Mouse (Mus musculus) lung, adult 2 months (tissue): ENCODE measurements around the gene 6430571L13Rik. TPM values are rescaled to one million over a fixed set of nuclear protein-coding genes. Genes with fewer than 3 reads are reported as not detected.

Source experiments
- DNase-seq: peaks from one replicate; pipeline ENCODE4 v3.0.0; 2022
- H3K4me1 ChIP-seq: fragments of 200-500 bp; 2 replicates; pipeline ENCODE4 v1.6.1; 2011; ENCODE audit warnings: low read length; ENCODE audit not compliant: control insufficient read depth, insufficient read depth
- H3K4me3 ChIP-seq: fragments of 200-500 bp; replicated peaks from 2 replicates; pipeline ENCODE3; 2011; ENCODE audit warnings: low read depth, mild to moderate bottlenecking, control low read depth, low read length; ENCODE audit errors: extremely low read depth
- CTCF ChIP-seq: fragments of 200-500 bp; IDR thresholded peaks from 2 replicates; pipeline ENCODE4 v1.5.1; 2011; ENCODE audit warnings: mild to moderate bottlenecking, low read length, control low read depth; ENCODE audit not compliant: insufficient read depth
- POLR2A ChIP-seq: fragments of 200-500 bp; IDR thresholded peaks from 2 replicates; pipeline ENCODE4 v1.6.1; 2011; ENCODE audit warnings: low read depth, mild to moderate bottlenecking, control low read depth, low read length, borderline replicate concordance; ENCODE audit errors: extremely low read depth
- WGBS: fragments of 180-500 bp; shearing (Covaris S2); methylation state at CpG from one replicate; pipeline ENCODE4 v1.1.7; 2018; 5-methylcytosine and 5-hydroxymethylcytosine counted together
- polyA plus RNA-seq: library from polyadenylated mRNA; depleted of rRNA; stranded (reverse); fragments of >200 nt; gene quantifications from 2 replicates; pipeline ENCODE4 v1.2.3, GENCODE M21; 2012

Gene 6430571L13Rik
- polyA plus RNA-seq, 1 experiment = 1.1 TPM

DNA sequence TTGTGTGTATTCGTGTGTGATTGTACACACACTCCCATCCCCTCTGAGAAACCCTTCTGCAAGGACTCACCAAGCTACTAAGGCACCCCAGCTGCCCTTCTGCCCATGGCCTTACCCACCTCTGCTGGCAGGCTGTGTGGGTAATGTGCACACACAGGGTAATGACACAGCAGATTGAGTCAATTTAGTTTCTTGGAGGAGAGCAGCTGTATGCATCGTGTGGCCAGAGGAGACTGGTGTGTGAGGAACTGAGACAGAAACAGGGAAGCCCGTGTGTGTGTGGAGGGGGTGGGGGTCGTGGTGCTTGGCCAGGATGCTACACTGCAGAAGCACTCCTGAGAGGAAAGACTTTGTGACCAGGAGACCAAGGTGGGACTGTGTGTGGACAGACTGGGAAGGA lies 32.0 kb downstream of the 6430571L13Rik start:
- 52% methylated on average over 4 of the region's 4 CpGs for WGBS
- TF ChIP-seq CTCF = no peak
- no peak for TF ChIP-seq POLR2A
- Histone ChIP-seq H3K4me3 (no peak overlapping the region), H3K4me1 (no peaks in the 10 kb centered on the region)
- no peak for DNase-seq

DNA sequence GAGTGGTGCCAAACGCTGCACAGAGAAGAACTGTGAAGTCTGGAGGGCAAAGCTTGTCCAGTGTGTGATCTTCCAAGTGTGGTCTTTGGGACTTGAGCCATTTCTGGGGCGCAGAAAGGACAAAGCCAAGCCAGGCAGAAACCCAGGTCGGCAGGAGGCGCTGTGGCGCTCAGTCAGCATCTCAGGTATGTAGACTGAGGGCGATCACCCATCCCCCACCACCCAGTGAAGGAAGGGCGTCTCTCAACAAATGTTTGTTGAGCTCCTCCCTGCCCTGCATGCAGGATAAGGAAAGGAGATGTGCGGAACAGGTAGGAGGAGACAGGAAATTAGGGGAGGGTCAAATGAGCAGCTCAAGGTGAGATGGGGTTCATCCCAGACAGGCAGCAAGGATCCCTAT lies 34.2 kb downstream of the 6430571L13Rik start:
- Histone ChIP-seq H3K4me3 (no peak overlapping the region), H3K4me1 (no peaks in the 10 kb centered on the region)
- TF ChIP-seq CTCF (peak; percentile 19; the same call in 1 of the 2 replicates), POLR2A (no peak)
- DNase-seq = no peak
- whole genome bisulfite sequencing = 9% methylated on average over 8 of the region's 8 CpGs

DNA sequence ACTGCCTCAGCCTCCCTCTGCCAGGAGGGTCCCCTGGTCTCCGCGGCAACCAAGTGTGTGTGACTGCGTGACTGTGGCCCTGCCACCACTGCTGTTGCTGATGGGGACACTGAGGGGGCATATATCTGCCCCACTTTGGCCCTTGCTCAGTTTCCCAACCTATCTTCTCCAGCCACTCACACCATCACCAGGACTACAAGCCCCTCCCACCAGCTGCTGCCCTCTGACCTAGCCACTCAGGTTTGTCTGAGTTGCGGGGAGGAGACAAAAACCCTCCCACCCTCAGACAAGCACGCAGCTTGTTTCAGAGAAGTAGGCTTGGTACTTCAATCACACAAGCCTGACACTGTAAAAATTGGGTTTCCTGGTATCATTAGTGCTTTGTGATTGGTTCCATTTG lies 35.0 kb downstream of the 6430571L13Rik start:
- TF ChIP-seq CTCF (no peak), POLR2A (no peak)
- WGBS = 17% methylated on average over 5 of the region's 5 CpGs
- Histone ChIP-seq H3K4me3 (no peak overlapping the region), H3K4me1 (no peaks in the 10 kb centered on the region)
- no peak for DNase-seq

DNA sequence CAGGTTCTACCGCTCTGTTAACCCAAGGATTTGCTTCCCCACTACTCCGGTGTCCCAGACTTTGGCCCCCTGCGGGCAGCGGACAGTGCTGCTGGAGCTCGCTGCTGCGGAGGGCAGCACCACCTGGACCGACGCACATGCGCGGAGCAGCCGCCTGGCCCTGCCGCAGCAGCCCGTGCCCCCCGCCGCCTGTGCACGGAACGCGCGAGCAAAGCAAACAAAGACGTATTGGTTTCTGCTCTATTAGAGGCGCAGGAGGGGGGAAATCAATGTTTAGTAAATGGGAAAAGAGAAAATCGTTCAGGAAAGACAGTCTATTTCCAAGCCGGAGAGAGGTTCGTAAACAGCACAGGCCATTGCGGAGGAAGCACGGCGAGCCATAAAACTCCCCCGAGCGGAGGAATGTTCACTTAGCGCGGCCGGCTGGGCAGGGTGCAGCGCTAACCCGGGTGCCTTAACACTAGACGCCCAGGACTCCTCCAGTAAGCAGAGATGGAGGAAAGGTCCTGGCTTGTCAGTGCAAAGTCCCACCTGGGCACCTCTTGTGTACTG lies 37.6 kb downstream of the 6430571L13Rik start:
- WGBS = under 1% methylated on average over 35 of the region's 35 CpGs
- Histone ChIP-seq H3K4me1 (no peaks in the 10 kb centered on the region), H3K4me3 (no peak overlapping the region)
- TF ChIP-seq CTCF (no peak), POLR2A (no peak)
- no peak for DNase-seq

DNA sequence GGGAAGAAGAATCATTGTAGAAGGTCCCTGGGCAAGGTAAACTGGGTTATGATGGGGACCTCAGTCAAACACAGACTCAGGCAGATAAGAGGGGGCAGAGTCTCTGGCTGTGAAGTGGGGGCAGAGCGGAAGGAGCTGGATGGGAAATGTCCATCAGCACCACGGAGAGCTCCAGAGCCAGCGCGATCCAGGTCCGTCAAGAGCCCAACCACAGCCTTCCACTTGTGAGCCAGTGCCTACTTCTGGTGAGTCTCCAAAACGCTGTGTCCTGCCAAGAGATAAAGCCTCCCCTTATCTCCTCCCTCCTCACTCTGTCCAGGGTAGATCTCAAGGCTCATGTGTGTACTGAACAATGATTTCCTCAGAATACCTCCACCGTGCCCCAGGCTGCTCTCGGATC lies 41.3 kb downstream of the 6430571L13Rik start:
- DNase-seq = no peak
- TF ChIP-seq POLR2A (no peak), CTCF (no peak)
- WGBS = 10% methylated on average over 8 of the region's 8 CpGs
- no peaks in the 10 kb centered on the region for H3K4me1 ChIP-seq
- no peak overlapping the region for H3K4me3 ChIP-seq

DNA sequence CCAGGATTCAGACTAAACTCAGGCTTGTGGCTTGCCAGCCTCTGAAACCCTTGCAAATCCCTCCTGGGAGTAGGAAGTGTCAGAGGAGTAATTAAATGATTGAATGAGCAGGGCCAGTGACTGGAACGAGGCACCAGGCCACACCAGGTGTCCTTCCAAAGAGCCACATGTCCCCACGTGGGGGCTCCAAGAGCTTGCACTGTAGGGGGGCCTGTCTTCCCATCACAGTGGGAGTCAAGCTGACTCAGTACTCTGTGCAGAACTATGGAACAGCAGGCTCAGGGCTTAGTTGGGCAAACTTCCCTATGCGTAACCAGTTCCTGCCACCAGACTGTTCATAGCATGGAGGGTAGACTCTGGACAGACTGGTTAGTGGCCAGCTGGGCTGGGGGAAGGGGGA lies 44.0 kb downstream of the 6430571L13Rik start:
- 43% methylated on average over 3 of the region's 3 CpGs for WGBS
- H3K4me3 ChIP-seq = no peak overlapping the region
- no peak for DNase-seq
- no peaks in the 10 kb centered on the region for H3K4me1 ChIP-seq
- no peak for TF ChIP-seq POLR2A
- no peak for TF ChIP-seq CTCF

DNA sequence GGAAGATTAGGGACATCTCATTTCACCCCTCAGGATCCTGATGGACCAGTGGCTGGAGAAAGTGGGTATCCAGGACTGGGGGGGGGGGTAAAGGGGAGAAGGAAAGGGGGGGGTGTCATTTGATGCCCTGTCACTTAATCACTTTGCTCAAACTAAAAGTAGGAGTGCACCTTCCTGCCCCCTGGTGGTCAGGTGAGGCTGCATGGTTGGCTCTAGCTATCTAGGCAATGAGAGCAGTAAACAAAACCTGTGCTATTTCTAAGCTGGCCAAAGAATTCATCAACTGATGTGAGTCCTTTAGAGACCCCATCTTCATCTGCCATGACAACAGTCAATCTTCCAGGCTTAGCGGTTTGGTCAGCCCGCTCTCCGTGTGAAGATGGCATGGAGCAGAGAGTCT lies 46.3 kb downstream of the 6430571L13Rik start:
- Histone ChIP-seq H3K4me1 (no peaks in the 10 kb centered on the region), H3K4me3 (no peak overlapping the region)
- TF ChIP-seq POLR2A = no peak
- TF ChIP-seq CTCF = peak; percentile 61
- WGBS = 67% methylated on average over 3 of the region's 3 CpGs
- DNase-seq = peak; percentile 34

DNA sequence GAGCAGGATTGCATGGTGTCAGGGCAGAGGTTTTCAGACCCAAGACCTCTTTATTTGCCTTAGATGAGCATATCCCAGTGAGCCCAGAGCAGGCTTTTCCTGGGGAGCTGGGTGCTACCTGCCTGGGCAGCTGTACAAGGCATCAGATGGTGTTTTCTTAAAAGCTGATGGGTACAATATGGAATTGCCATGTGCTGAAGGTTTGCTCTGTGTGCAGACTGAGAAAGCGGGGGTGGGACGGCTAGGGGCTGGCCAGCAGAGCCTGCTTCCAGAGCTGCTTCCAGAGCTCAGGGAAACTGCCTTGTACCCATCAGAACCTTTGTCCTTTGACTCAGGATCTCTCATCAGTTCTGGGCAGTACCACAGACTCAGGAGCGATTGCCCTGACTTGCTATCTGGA lies 47.3 kb downstream of the 6430571L13Rik start:
- Histone ChIP-seq H3K4me3 (no peak overlapping the region), H3K4me1 (no peaks in the 10 kb centered on the region)
- DNase-seq = no peak
- 92% methylated on average over 3 of the region's 3 CpGs for WGBS
- TF ChIP-seq POLR2A (no peak), CTCF (no peak)

DNA sequence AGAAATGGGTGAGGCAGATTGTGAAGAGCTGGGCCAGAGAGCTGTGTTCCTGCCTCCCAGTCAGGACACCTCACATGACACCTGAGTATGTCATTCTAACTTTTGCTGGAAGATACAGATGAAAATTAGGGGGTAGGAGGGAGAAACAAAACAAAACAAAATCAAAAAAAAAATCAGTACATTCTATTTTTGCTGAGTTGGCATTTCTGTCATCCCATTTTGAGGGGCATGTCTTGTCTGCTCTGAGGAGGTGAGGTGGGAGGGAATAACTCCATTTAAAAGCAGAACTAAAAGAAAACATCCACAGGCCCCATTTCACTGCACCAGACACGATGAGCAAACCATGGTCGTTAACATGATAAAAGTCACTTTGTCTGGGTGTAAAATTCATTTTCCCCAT lies 47.9 kb downstream of the 6430571L13Rik start:
- no peak for DNase-seq
- H3K4me1 ChIP-seq = no peaks in the 10 kb centered on the region
- no peak overlapping the region for H3K4me3 ChIP-seq
- TF ChIP-seq CTCF (no peak), POLR2A (no peak)
- WGBS = 66% methylated on average over 2 of the region's 2 CpGs

DNA sequence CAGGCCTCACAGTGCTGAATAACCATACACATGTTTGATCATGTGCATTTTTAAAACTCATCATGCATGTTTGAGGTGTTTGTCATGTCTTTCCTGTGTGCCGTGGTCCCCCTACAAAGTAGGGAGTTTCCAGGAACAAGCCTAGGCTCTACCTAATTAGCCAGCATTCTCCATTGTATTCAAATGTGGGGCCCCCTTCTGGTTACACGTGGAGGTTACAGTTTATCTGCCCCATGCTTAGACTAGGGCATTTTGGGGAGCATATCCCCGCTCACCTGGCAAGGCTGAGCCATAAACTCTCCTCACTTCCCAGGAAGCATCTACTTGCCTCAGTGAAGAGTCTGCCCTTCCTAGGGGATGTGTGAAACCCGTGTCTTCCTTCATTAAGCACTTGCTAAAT lies 56.0 kb downstream of the 6430571L13Rik start:
- TF ChIP-seq CTCF = no peak
- DNase-seq = no peak
- WGBS = 27% methylated on average over 4 of the region's 4 CpGs

DNA sequence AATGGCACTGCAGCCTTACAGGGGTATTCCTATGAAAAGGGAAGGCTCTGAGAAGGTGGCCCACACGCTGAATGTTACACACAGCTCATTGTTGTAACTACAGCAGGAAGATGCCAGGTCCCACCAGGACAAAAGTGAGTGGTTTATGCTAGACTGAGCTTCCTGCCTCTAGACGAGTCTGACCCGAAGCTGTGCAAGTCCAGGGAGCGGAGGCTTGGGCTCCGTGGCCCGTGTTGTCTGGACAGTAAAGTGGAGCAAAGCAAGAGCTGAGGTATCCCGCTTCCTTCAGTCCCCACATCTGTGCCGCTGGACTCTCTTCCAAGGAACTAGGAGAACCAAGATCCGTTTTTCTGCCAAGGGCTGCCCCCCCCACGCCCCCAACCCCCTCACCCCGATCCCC lies 58.6 kb downstream of the 6430571L13Rik start:
- no peak for TF ChIP-seq CTCF
- no peak for TF ChIP-seq POLR2A
- Histone ChIP-seq H3K4me3 (no peak overlapping the region), H3K4me1 (no peaks in the 10 kb centered on the region)
- no peak for DNase-seq
- WGBS = 25% methylated on average over 11 of the region's 11 CpGs

More for the DNA sequence above, 56.0 kb downstream of the 6430571L13Rik start:
- Histone ChIP-seq H3K4me1 (no peaks in the 10 kb centered on the region), H3K4me3 (no peak overlapping the region)
